Mouse (Mus musculus): Measurements from ENCODE around the gene 4930519P11Rik. TPM values are rescaled to one million over a fixed set of nuclear protein-coding genes. Genes with fewer than 3 reads are reported as not detected.

4930519P11Rik gene
- total RNA-seq (2023): 0.91 TPM in 1 of 2 replicates, not detected in the other

DNA sequence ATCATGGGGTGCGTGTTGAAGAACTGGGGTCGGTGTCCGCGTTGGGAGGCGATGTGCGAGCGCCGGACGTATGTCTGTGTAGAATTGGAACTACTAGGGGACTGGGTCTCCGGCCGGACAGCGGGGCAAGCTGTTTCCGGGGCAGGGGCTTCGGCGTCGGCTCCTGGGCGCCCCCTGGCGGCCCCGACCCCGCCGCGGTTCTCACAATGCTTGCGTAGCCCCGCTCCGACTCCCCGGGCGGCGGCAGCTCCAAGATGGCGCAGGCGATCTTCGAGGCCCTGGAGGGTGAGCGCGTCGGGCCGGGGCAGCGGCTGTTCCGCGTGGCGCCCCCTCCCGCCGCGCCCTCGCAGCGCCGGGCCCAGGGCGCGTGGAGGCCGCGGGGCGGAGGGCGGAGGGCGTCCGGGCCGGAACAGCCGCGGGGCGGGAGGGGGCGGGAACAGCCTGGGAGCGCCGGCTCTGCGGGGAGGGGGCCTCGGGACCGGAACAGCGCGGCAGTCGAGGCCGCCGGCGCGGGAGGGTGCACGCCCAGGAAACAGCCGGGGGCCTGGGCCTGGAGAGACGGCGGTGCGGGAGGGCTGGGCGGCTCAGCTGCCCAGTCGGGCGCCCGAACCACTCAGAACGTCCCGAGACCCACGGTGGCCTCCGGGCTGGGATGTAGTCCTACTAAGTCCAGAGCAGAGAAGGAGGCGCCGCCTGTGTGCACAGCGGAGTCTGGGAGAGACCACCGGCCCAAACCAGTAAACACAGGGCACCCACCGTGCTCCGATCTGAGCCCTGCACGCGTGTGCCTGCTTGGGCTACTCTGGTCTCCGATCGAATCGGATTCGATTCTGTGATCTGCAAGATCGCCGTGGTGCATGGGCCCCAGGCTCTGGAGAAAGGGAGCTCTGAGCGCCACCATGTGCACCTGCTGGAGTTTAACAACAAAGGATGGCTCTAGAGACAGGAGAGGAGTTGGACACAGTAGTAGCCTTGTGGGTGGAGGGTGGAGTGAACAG, at the start of gene 4930519P11Rik, which contains the start of gene Zfp341:
TSS of gene 4930519P11Rik (minus strand) at position 320 of the 998 bp plus-strand sequence.
TSS of gene Zfp341 (plus strand) at position 180 of the 998 bp plus-strand sequence.

DNA sequence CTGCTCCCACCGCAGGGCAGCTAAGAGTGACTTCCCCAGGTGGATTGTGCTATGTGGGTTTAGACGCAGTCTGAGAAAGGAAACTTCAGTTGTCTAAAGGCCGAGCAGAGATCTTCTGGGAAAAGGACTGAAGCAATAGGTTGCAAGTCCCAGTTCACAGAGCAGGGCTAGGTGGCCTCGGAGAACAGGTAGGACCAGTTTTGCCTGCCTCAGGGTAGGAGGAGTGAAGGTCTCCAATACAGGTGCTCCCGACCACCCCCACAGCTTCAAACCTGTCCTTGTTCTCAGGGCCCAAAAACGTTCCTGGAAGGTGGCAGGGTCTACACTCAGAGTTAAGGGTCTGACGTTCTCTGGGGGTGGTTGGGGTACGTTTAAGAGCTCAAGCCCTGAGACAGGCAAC, 38.1 kb upstream of the 4930519P11Rik start, which contains the start of gene Chmp4b:
TSS of gene Chmp4b (plus strand) at position 343 of the 400 bp plus-strand sequence.

DNA sequence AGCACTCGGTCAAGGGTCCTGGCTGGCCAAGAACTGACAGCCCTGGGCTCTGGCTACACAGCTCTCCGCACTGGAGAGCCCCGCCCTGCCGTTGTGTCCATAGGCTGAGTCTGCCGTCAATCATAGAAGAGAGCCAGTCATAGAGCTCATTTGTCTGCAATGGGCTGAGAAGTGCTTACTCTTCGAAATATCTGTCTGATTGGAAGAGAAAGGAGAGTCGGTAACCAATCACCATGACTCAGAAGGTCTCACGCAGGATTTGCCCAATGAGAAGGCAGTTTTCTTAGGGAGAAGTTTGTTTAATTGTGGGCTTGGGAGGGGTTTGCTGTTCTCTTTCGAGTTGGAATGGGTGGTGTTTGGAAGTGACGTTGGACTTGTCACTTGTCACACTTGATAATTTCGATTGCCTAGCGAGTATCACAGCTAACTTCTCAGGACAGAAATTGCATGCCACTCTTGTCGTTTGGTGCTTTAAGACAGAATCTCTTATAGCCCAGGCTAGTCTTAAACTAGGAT, 9.5 kb downstream of the 4930519P11Rik start, which contains the start of gene Pxmp4:
TSS of gene Pxmp4 (minus strand) at position 71 of the 516 bp plus-strand sequence.

DNA sequence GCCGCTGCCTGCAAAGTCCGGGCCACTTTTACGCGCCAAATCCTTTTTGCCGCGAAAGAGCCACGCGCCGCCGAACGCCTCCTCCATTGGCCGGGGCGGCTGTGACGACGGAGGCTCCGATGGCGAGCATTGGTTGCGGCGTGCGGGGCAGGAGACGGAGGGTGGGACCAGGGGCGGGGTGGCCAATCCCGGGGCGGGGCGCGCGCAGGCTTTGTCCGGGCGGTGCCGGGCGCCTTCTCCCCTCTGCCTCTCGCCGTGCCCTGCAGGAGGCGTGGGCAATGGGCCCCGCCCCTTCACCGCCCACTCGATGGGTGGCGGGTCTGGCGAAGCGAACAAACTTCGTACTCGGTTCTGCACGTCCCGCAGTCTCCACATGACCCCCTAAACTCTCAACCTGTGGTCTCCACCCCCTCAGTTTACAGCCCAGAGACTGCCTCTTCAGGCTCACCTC, 43.4 kb downstream of the 4930519P11Rik start, which contains the start of gene E2f1:
TSS of gene E2f1 (minus strand) at position 57 of the 451 bp plus-strand sequence.

Other genes starting within 250 kb of the 4930519P11Rik start
- 6.5 and 7.6 TPM in 2 replicates for gene Cdk5rap1, start 240.4 kb downstream of the 4930519P11Rik start, total RNA-seq (2023)
- gene Snta1, start 205.3 kb downstream of the 4930519P11Rik start, total RNA-seq (2023): 0.98 and 1.4 TPM in 2 replicates
- 18.3 and 30.7 TPM in 2 replicates for gene Cbfa2t2, start 177.0 kb downstream of the 4930519P11Rik start, total RNA-seq (2023)
- 0.76 TPM in 1 of 2 replicates, not detected in the other for gene 1700003F12Rik, start 66.4 kb downstream of the 4930519P11Rik start, total RNA-seq (2023)
- 0.32 TPM in 1 of 2 replicates, not detected in the other for gene Actl10, start 61.7 kb downstream of the 4930519P11Rik start, total RNA-seq (2023)
- 1.1 and 2.1 TPM in 2 replicates for gene Necab3, start 54.5 kb downstream of the 4930519P11Rik start, total RNA-seq (2023)
- gene E2f1, start 43.5 kb downstream of the 4930519P11Rik start, total RNA-seq (2023): 14.2 and 18.8 TPM in 2 replicates
- 13.9 and 14.9 TPM in 2 replicates for gene Pxmp4, start 9.7 kb downstream of the 4930519P11Rik start, total RNA-seq (2023)
- gene Zfp341, start 140 bp downstream of the 4930519P11Rik start, total RNA-seq (2023): 2.7 and 3.6 TPM in 2 replicates
- 203 and 242 TPM in 2 replicates for gene Chmp4b, start 38.3 kb upstream of the 4930519P11Rik start, total RNA-seq (2023)
- gene Gm14214, start 156.6 kb upstream of the 4930519P11Rik start, total RNA-seq (2023): not detected in 2 replicates
- 161 and 165 TPM in 2 replicates for gene Raly, start 177.7 kb upstream of the 4930519P11Rik start, total RNA-seq (2023)
- not detected in 2 replicates for gene a, start 178.0 kb upstream of the 4930519P11Rik start, total RNA-seq (2023)

All from neutrophil, adult 65 days (primary cell).